Mouse (Mus musculus) adrenal gland, postnatal 10 days (tissue): ENCODE data around the gene Frzb. TPM values are rescaled to one million over a fixed set of nuclear protein-coding genes. Genes with fewer than 3 reads are reported as not detected.

Experiments used
- DNase-seq: peaks from one replicate; pipeline ENCODE4 v3.0.0; 2021; ENCODE audit warnings: mixed read lengths
- total RNA-seq, 2 experiments: library from RNA; stranded (reverse); gene quantifications; 2 replicates each; pipeline ENCODE4 v1.2.3; 2021

Frzb gene
- total RNA-seq, 2 experiments from 2014 or later, result 56.8 to 63.0 TPM

DNA sequence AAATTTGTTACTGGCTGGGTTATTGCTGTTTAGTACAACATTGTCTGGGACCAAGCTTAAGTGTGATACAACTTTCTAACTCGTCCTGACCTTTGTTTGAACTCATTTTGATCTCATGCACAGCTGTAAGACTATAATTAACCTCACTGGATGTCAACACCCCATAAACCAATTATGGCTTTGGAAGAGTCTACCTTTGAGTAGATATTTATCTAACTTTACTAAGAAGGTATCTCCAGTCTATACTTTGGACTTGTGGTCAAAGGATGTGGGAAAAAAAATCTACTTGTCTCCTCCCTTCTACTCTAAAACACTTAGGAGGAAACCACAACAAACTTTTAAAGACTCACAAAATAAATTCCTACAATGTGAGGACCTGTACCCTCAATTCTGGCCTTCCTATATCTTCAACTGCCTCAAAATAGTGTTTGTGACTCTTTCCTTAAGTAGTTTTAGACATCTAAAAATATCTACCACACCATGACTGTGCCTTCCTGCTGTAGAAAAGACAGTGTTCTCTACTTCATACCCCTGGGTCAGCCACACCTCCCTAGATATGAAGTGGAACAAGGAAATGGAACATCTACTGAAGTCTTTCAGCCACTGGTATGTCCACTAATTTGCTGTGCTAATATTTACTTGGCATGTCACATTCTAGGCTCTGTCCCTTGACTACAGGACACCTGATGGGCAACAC, 16.9 kb downstream of the Frzb start:
- no peak for DNase-seq

- no peak for DNase-seq
Measured at GRCm38 (mm10) chr2:80423116-80423515, 24.3 kb downstream of the Frzb start.

- DNase-seq, result no peak
Measured at GRCm38 (mm10) chr2:80421990-80422389, 25.4 kb downstream of the Frzb start.

GRCm38 (mm10) chr2:80416286-80416685, 31.1 kb downstream of the Frzb start:
- DNase-seq, result no peak

GRCm38 (mm10) chr2:80414387-80414786, 33.0 kb downstream of the Frzb start:
- no peak for DNase-seq

DNA sequence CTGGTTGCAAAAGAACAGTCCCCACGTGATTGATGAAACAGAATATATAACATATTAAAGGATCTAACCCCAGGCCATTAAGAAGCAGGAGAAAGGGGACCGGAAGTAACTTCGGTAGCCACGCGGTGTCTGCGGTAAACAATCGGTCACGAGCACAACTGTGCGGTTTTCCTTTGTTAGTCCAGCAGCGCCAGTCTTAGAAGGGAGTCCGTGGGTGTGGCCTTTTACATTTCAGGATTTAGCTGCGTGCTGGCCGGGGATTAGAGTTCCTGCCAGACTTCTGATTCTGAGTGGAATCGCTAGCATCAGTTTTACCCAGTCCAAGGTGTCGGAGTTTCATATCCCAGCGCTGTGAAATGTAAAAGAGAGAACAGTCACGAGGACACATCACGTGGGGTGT, 34.3 kb downstream of the Frzb start:
- DNase-seq, result no peak

GRCm38 (mm10) chr2:80409893-80410574, 37.4 kb downstream of the Frzb start:
- DNase-seq, result no peak

DNA sequence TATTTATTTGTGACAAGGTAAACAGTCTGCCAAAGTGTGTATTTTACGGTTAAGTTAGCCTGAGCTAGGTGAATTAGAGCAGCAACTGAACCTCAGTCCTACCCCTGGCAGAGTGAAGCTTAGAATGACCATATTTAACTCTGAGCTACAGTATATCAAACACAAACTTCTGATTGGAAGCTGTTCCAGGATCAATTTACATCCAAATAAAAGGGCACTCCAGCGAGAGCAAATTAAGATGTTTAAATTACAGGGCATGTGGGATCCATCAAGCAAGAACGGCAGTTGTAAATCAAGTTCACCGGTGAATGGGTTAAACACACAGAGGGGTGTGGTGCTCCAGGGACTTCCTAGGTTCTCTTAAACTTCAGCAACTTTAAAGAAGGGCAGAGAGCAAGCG, 42.7 kb downstream of the Frzb start:
- DNase-seq, result no peak

DNA sequence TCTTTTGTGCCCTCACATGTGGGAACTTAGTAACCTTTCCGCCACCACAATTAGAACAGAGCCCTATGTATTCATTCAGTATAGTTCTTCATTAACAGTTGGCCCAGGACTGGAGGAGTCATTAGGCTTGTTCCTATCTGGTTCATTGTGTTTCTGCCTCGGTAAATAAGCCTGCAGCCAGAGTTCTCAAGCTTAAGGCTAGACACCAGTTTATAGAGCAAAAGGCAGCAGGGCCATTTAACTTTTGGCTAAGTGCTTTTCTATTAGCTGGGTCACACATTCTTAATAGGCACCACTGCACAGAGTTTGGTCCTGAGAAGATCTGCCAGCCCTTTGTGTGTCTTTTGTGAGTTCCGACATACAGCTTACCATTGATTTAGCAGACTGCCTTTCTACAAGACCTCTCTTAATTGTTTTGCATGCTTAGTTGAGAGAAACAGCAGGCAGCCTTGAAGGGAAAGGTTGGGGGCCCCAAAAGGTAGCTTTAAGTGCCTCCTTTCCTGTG, 48.8 kb downstream of the Frzb start:
- no peak for DNase-seq

DNA sequence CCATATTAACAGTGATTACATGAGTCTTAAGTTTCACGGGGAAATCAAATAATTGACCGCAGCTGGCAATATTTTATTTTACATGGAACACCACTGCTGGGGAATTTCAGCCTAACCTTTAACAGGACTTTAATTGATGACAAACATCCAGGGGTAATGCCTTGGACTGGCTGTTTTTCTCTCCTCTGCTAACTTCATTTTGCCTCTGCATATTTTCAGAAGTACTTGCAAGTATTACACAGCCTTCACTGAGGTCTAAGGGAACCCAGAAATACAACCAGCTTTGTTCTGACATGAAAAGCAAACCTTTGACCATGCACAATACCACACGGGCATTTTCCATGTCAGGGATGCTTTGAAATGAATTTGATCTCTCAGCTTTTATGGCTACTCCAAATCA, 50.6 kb downstream of the Frzb start:
- DNase-seq, result no peak

DNA sequence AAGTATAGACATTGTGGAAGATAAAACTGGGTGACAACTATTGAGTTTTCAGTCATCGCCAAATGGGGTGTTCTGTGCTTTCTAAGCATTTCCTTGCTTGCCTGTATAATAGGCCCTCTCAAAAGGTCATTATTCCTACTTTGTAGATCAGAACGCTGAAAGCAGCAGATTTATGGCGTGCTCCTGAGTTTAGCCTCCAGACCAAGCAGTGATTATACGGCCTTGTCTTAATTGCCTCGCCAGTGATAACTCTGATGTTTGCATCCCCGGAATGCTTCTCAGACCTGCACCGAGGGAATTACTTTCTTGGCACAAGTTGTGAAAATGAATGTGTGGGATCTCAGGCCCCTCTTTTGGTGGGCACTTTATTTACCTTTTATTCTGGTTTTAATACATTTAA, 51.4 kb downstream of the Frzb start:
- no peak for DNase-seq

- DNase-seq, result no peak
Measured at GRCm38 (mm10) chr2:80388341-80388740, 59.1 kb downstream of the Frzb start.

DNA sequence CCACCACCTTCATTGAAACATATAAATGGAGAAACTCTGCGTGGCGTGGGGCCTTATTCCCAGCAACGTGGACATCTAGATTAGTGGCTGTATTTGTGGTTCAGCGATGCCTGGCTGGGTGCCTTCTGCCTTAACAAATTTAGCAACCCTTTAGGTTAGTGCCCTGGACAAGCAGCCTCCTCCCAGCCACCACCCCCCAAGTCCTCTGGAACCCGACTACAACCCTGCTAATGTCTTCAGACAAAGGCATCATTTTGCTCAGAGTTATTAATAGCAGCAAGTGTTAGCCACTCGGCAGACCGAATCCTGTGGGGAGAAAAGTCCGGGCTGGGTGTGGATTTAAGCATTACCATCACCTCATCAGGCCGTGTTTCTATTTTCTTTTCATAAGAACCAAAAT, 59.8 kb downstream of the Frzb start:
- DNase-seq, result no peak

GRCm38 (mm10) chr2:80386255-80386654, 61.2 kb downstream of the Frzb start:
- no peak for DNase-seq

DNA sequence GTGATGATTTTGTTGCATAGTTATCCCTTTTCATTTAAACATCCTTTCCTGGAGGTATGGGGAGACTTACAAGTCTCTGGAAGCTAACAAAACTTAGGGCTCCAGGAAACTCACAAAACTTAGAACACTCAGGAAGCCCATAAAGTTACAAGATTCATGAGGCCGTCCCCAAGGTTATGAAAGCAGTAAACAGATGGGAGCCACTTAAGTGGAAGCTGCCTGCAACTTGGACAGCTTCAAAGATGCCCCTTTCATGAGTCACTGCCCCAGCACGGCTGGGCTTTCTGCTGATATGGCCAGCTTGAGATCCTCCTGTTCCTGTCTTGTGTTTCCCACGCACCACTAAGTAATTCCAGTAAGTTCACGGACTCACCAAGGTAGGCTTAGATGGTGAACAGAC, 63.0 kb downstream of the Frzb start:
- peak; percentile 6 for DNase-seq

GRCm38 (mm10) chr2:80379848-80380247, 67.6 kb downstream of the Frzb start:
- DNase-seq, result no peak

DNA sequence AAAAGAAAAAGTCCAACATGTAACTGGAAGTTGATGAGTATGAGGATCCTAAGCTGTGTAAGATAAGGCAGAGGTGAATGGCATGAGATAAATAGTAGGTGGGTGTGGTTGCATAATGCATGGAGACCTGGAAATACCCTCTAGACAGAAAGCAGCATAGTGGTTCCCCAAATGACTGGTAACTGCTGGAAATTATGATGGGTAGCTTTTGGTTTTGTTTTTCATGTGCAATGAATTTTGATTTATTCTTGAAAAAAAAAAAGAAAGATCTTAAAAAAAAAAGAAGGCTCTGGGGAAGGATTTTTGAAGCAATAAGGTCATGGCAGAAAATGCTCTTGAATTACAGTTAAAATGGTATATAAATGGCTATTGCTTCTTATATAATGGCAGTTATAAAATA, 72.5 kb downstream of the Frzb start:
- no peak for DNase-seq

DNA sequence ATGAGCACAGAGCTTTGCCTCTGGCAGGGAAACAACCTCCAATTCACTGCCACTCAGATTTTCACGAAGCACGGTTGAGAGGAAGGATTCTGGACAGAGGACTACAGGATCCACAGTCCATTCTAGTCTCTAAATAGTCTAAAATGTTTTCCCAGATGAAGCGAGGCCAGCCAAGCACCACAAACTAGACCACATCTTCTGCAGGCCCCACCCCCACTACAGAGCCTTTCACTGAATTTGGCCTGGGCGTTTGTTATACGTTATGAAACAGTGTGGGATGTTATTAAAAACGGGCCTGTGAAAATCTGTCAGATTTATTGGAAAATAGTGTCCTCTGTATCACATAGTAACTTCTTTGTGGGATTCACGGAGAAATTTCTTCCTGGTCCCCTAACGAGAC, 76.0 kb downstream of the Frzb start:
- no peak for DNase-seq

Other genes with a start within 250 kb of the Frzb start
- gene Prdx6b, start 155.2 kb downstream of the Frzb start, total RNA-seq, result not detected
- gene Dnajc10, start 132.2 kb downstream of the Frzb start, total RNA-seq, result 10 to 100 TPM; 46.3 to 51.6 TPM
- 100 to 1,000 TPM; 111 to 115 TPM for gene Nckap1, start 133.8 kb upstream of the Frzb start, total RNA-seq
- 10 to 100 TPM in 1 of 2 experiments, 1 to 10 TPM in 1; 9.0 to 13.3 TPM for gene Dusp19, start 169.4 kb upstream of the Frzb start, total RNA-seq
- gene Nup35, start 169.6 kb upstream of the Frzb start, total RNA-seq, result 10 to 100 TPM; 14.6 to 18.6 TPM